10 mouse cellular contexts compared by ENCODE assay signal in genomic region chr8:54829794-54830426, GRCm38 (mm10). TPM values are rescaled to one million over a fixed set of nuclear protein-coding genes. Genes with fewer than 3 reads are reported as not detected.
A peak's percentile ranks its signal among the peaks of the same experiment; 100 is the strongest.
DNase-seq lines count a peak whose midpoint lies in the region; ATAC-seq and TF ChIP-seq lines count a peak whose summit lies in the region.
"Had no signal": no experiment of that assay in that cellular context is flagged by ENCODE, and none has a peak within 500 bp of the region (broad histone marks: within the 10 kb centered on the region; RNA-seq: fewer than 3 reads in every experiment).

No protein-coding gene starts in this region.

- no peak for DNase-seq in heart, postnatal 36 days
- no peak for DNase-seq in limb, embryonic 10.5 days (ENCODE audit: low spot score)
- peak; percentile 5 for DNase-seq in MEL-GATA-1-ER (ENCODE audit: extremely low read depth, low read depth)
- DNase-seq in forebrain, postnatal 0 days, result peak; percentile 77
- no peak for DNase-seq in embryo, embryonic 10 days (ENCODE audit: low spot score)
- DNase-seq in T-cell, adult 2 months (ENCODE audit: low spot score), result no peak
- DNase-seq: right cerebral cortex, postnatal 4 days had no signal

- ATAC-seq in heart, embryonic 13.5 days (ENCODE audit: extremely low read depth, insufficient number of reproducible peaks, low FRiP score, low TSS enrichment), result no peak
- 0 out of 2 replicates have a peak, but pooled peaks have one; percentile 24 for ATAC-seq in limb, embryonic 13.5 days (ENCODE audit: low FRiP score, low read depth)
- ATAC-seq in forebrain, postnatal 0 days, result peak; percentile 73

- peak overlapping the region; percentile 21 for H3K4me3 ChIP-seq in heart, embryonic 13.5 days
- no peak overlapping the region for H3K4me3 ChIP-seq in limb, embryonic 13.5 days
- H3K4me3 ChIP-seq in limb, embryonic 10.5 days, result no peak overlapping the region
- H3K4me3 ChIP-seq in forebrain, postnatal 0 days (ENCODE audit: low read depth, low read length), result no peak overlapping the region

- WGBS in heart, embryonic 13.5 days, result 40% methylated on average over 4 of the region's 4 CpGs
- WGBS in limb, embryonic 13.5 days, result 57% methylated on average over 4 of the region's 4 CpGs
- WGBS in limb, embryonic 10.5 days, result 71% methylated on average over 4 of the region's 4 CpGs
- 33% methylated on average over 4 of the region's 4 CpGs for WGBS in forebrain, postnatal 0 days

- H3K36me3 ChIP-seq in heart, embryonic 13.5 days, result no peaks in the 10 kb centered on the region
- H3K36me3 ChIP-seq in limb, embryonic 13.5 days, result no peaks in the 10 kb centered on the region
- no peaks in the 10 kb centered on the region for H3K36me3 ChIP-seq in limb, embryonic 10.5 days
- H3K36me3 ChIP-seq in forebrain, postnatal 0 days (ENCODE audit: insufficient read depth), result no peaks in the 10 kb centered on the region

- no peaks in the 10 kb centered on the region for H3K9me3 ChIP-seq in heart, embryonic 13.5 days
- H3K9me3 ChIP-seq in limb, embryonic 13.5 days, result no peaks in the 10 kb centered on the region
- no peaks in the 10 kb centered on the region for H3K9me3 ChIP-seq in limb, embryonic 10.5 days (replicated peaks)
- H3K9me3 ChIP-seq in forebrain, postnatal 0 days (ENCODE audit: low read length), result no peaks in the 10 kb centered on the region

- H3K4me1 ChIP-seq in heart, embryonic 13.5 days, result no peaks in the 10 kb centered on the region
- H3K4me1 ChIP-seq in limb, embryonic 13.5 days, result no peaks in the 10 kb centered on the region
- no peaks in the 10 kb centered on the region for H3K4me1 ChIP-seq in limb, embryonic 10.5 days
- 0 out of 2 replicates have a peak, but pooled peaks cover 3% of the 10 kb centered on the region for H3K4me1 ChIP-seq in forebrain, postnatal 0 days (ENCODE audit: insufficient read depth)

- no peaks in the 10 kb centered on the region for H3K27me3 ChIP-seq in heart, embryonic 13.5 days (replicated peaks)
- H3K27me3 ChIP-seq in limb, embryonic 13.5 days, result no peaks in the 10 kb centered on the region
- no peaks in the 10 kb centered on the region for H3K27me3 ChIP-seq in limb, embryonic 10.5 days (ENCODE audit: low read depth, poor library complexity, severe bottlenecking)
- no peaks in the 10 kb centered on the region for H3K27me3 ChIP-seq in forebrain, postnatal 0 days (ENCODE audit: insufficient read depth, low read length)

- no peak overlapping the region for H3K27ac ChIP-seq in heart, embryonic 13.5 days (replicated peaks)
- no peak overlapping the region for H3K27ac ChIP-seq in limb, embryonic 13.5 days
- H3K27ac ChIP-seq in limb, embryonic 10.5 days, result no peak overlapping the region
- H3K27ac ChIP-seq in forebrain, postnatal 0 days (ENCODE audit: low read depth, low read length), result peak overlapping the region; percentile 57; the same call in 1 of the 2 replicates
- H3K27ac ChIP-seq: macrophage had no signal

- peak; percentile 70 for TF ChIP-seq CTCF in forebrain, postnatal 0 days (IDR thresholded peaks at IDR 0.05; ENCODE audit: low read depth)

- intact Hi-C loops in heart, postnatal 36 days (cut with DNase I), result loop anchor here (10.0 kb wide), 1 partner anchor 325 kb away; no protein-coding TSS in a partner anchor

- H3K4me2 ChIP-seq in heart, embryonic 13.5 days, result peak overlapping the region; percentile 46
- H3K4me2 ChIP-seq in limb, embryonic 13.5 days (replicated peaks), result no peak overlapping the region
- H3K4me2 ChIP-seq in forebrain, postnatal 0 days (ENCODE audit: low read depth), result peak overlapping the region; percentile 6; the same call in 1 of the 2 replicates

- H3K9ac ChIP-seq in heart, embryonic 13.5 days, result no peak overlapping the region
- no peak overlapping the region for H3K9ac ChIP-seq in limb, embryonic 13.5 days
- no peak overlapping the region for H3K9ac ChIP-seq in forebrain, postnatal 0 days

RNA-seq across cellular contexts. Expression of gene Wdr17, which starts 57.1 kb away (rescaled TPM):
- 0.05 and 0.46 TPM in 2 replicates for polyA plus RNA-seq in heart, embryonic 13.5 days (2015; fragmentation: Nextera tagmentation; extraction: Ambion mirVana)
- not detected for total RNA-seq in heart, postnatal 36 days (2021)
- 1.2 and 1.3 TPM in 2 replicates for polyA plus RNA-seq in limb, embryonic 13.5 days (2015; fragmentation: Nextera tagmentation; extraction: Ambion mirVana)
- polyA plus RNA-seq in limb, embryonic 10.5 days (2016; fragmentation: Nextera tagmentation; extraction: Ambion mirVana), result 1.7 and 1.9 TPM in 2 replicates
- 24.3 and 30.4 TPM in 2 replicates for total RNA-seq in forebrain, postnatal 0 days (2014; rRNA removed)
- polyA plus RNA-seq in forebrain, postnatal 0 days (2015; fragmentation: Nextera tagmentation; extraction: Ambion mirVana), result 17.8 and 18.1 TPM in 2 replicates
- polyA plus RNA-seq: macrophage had no signal

Comparison
In these comparisons a context has a peak if more than half of its experiments do, and no peak if none do; other contexts are left out.
1. DNase-seq: peak in MEL-GATA-1-ER (single experiment) and forebrain, postnatal 0 days (single experiment); none in heart, postnatal 36 days (0 of 2), limb, embryonic 10.5 days (single experiment), embryo, embryonic 10 days (single experiment) and T-cell, adult 2 months (single experiment).